ENCODE assay signal across 8 mouse cellular contexts in the genomic region with DNA sequence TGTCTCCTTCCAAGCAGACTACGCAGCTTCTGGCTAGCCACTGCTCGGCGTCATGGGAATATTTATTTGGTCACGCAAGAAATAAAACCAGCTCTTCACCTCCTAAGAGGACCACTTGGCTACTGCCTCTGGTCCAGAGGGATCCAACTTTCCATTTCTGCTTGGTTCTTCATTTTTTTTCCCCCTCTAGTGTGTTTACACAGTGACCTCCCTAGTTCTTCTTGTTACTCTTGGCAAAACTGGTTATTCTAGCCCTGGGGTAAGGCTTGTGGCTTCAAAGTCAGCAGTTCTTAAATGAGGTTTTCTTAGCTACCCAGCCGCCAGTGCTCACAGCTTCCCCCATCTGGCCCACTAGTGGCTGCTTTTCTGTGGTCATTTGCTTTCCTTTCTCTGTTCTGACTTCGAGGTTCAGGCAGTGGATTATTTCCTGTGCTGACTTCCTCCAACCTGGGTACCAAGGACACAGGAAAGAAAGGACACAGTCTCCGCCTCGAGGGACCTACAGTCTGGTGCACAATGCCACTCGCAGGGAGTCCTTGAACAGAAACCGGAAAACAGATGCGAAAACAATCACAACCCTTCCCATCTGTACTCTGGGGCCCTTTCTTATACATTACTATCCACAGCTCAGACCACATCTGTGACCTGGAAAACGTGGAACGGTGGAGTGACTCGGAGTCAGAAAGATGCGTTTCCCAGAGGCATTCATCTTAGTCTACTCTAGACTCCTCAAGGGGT. TPM values are rescaled to one million over a fixed set of nuclear protein-coding genes. Genes with fewer than 3 reads are reported as not detected.
DNase-seq lines count a peak whose midpoint lies in the region; ATAC-seq and TF ChIP-seq lines count a peak whose summit lies in the region.

No protein-coding gene starts in this region.

- peak; percentile 46 for TF ChIP-seq CTCF in layer of hippocampus, adult 2 months (conservative IDR thresholded peaks at IDR 0.05)

- H3K4me2 ChIP-seq in heart, embryonic 16.5 days (ENCODE audit: low read depth, low read length) = peak overlapping the region; percentile 50

- H3K27ac ChIP-seq in layer of hippocampus, adult 2 months = no peak overlapping the region; the same call in 1 of the 2 replicates
- H3K27ac ChIP-seq in heart, embryonic 16.5 days (ENCODE audit: low read length) = peak overlapping the region; percentile 91

- ATAC-seq in heart, embryonic 16.5 days (replicated peaks; ENCODE audit: extremely low read depth, insufficient read depth, low FRiP score) = peak; percentile 18

- WGBS in heart, embryonic 16.5 days = 37% methylated on average over 15 of the region's 15 CpGs

- H3K4me1 ChIP-seq in heart, embryonic 16.5 days (ENCODE audit: control insufficient read depth, insufficient read depth, low read length) = peaks cover 23% of the 10 kb centered on the region

- peaks cover 8% of the 10 kb centered on the region for H3K27me3 ChIP-seq in heart, embryonic 16.5 days (ENCODE audit: control insufficient read depth, insufficient read depth, low read length)

- no peak overlapping the region for H3K9ac ChIP-seq in heart, embryonic 16.5 days (ENCODE audit: low read length)

- H3K36me3 ChIP-seq in heart, embryonic 16.5 days (ENCODE audit: control insufficient read depth, insufficient read depth) = no peaks in the 10 kb centered on the region

- DNase-seq in layer of hippocampus, adult 2 months (ENCODE audit: low spot score in 2 of 2) = no peak
- no peak for DNase-seq in layer of hippocampus, adult 18-20 months (ENCODE audit: low spot score in 2 of 2)
- peak; percentile 8 for DNase-seq in adipocyte (ENCODE audit: low spot score)
- peak; percentile 65 for DNase-seq in kidney, postnatal 14 days
- peak; percentile 61 for DNase-seq in mesoderm, embryonic 11.5 days (ENCODE audit: low read depth, low spot score)
- DNase-seq in urinary bladder, postnatal 25 days (ENCODE audit: low spot score) = no peak
- no peak for DNase-seq in testis, postnatal 10 days (ENCODE audit: low spot score)

- H3K4me3 ChIP-seq in layer of hippocampus, adult 2 months = no peak overlapping the region
- H3K4me3 ChIP-seq in heart, embryonic 16.5 days (ENCODE audit: low read length) = no peak overlapping the region

- H3K9me3 ChIP-seq in heart, embryonic 16.5 days (replicated peaks; ENCODE audit: control insufficient read depth, low read length) = peaks cover 4% of the 10 kb centered on the region; the same call in 1 of the 2 replicates

RNA-seq across cellular contexts. Expression of a gene that starts 4.6 kb away (rescaled TPM):
- 1 to 10 TPM; 4.2 to 4.8 TPM for total RNA-seq in layer of hippocampus, adult 2 months (2021)
- total RNA-seq in layer of hippocampus, adult 18-20 months (2021) = 1 to 10 TPM; 3.4 to 4.0 TPM
- 3.0 and 3.2 TPM in 2 replicates for polyA plus RNA-seq in heart, embryonic 16.5 days (2015; fragmentation: Nextera tagmentation; extraction: Ambion mirVana)

RNA-seq across cellular contexts. Expression of a gene that starts 25.3 kb away (rescaled TPM):
- total RNA-seq in layer of hippocampus, adult 2 months (2021) = 10 to 100 TPM in 1 of 2 experiments, 1 to 10 TPM in 1; 7.9 to 13.1 TPM
- 10 to 100 TPM in 1 of 2 experiments, 1 to 10 TPM in 1; 9.2 to 11.7 TPM for total RNA-seq in layer of hippocampus, adult 18-20 months (2021)
- 323 and 328 TPM in 2 replicates for polyA plus RNA-seq in heart, embryonic 16.5 days (2015; fragmentation: Nextera tagmentation; extraction: Ambion mirVana)

RNA-seq across cellular contexts. Expression of a gene that starts 30.5 kb away (rescaled TPM):
- total RNA-seq in layer of hippocampus, adult 2 months (2021) = under 1 TPM; 0.41 to 0.61 TPM
- under 1 TPM; 0.27 to 0.43 TPM for total RNA-seq in layer of hippocampus, adult 18-20 months (2021)
- polyA plus RNA-seq in heart, embryonic 16.5 days (2015; fragmentation: Nextera tagmentation; extraction: Ambion mirVana) = 0.32 and 0.55 TPM in 2 replicates

RNA-seq across cellular contexts. Expression of a gene that starts 43.6 kb away (rescaled TPM):
- total RNA-seq in layer of hippocampus, adult 2 months (2021) = 1 to 10 TPM; 5.7 to 9.2 TPM
- 1 to 10 TPM; 3.9 to 4.8 TPM for total RNA-seq in layer of hippocampus, adult 18-20 months (2021)
- polyA plus RNA-seq in heart, embryonic 16.5 days (2015; fragmentation: Nextera tagmentation; extraction: Ambion mirVana) = 3.3 and 4.8 TPM in 2 replicates

RNA-seq across cellular contexts. Expression of a gene that starts 50.0 kb away (rescaled TPM):
- under 1 TPM in 1 of 2 experiments, not detected in 1; 0.38 TPM for total RNA-seq in layer of hippocampus, adult 2 months (2021)
- total RNA-seq in layer of hippocampus, adult 18-20 months (2021) = under 1 TPM; 0.33 to 0.47 TPM
- polyA plus RNA-seq in heart, embryonic 16.5 days (2015; fragmentation: Nextera tagmentation; extraction: Ambion mirVana) = 0.77 and 0.95 TPM in 2 replicates

Comparison
In these comparisons a context has a peak if more than half of its experiments do, and no peak if none do; other contexts are left out.
1. DNase-seq: peak in adipocyte (single experiment), kidney, postnatal 14 days (single experiment) and mesoderm, embryonic 11.5 days (single experiment); none in layer of hippocampus, adult 2 months (0 of 2), layer of hippocampus, adult 18-20 months (0 of 2), urinary bladder, postnatal 25 days (single experiment) and testis, postnatal 10 days (single experiment).